Mouse (Mus musculus) testis, postnatal 10 days (tissue): ENCODE measurements around the gene Sel1l.
"Not testable (repeated sequence)": the region's sequence is repeated elsewhere in the genome, so short reads cannot be mapped to it uniquely, and the experiment has no call there.

Source experiments
- DNase-seq: peaks from one replicate; pipeline ENCODE4 v3.0.0; 2021; ENCODE audit warnings: low spot score

Sel1l gene

GRCm38 (mm10) chr12:91818726-91819125, 30.2 kb downstream of the Sel1l start:
- no peak for DNase-seq

- DNase-seq = peak; percentile 60
Measured at GRCm38 (mm10) chr12:91815990-91816389, 33.0 kb downstream of the Sel1l start.

- DNase-seq = no peak
Measured at GRCm38 (mm10) chr12:91815552-91815951, 33.4 kb downstream of the Sel1l start.

- DNase-seq = no peak
Measured at GRCm38 (mm10) chr12:91808911-91809310, 40.0 kb downstream of the Sel1l start.

GRCm38 (mm10) chr12:91807761-91808160, 41.2 kb downstream of the Sel1l start:
- no peak for DNase-seq

- no peak for DNase-seq
Measured at GRCm38 (mm10) chr12:91807095-91807494, 41.9 kb downstream of the Sel1l start.

GRCm38 (mm10) chr12:91804262-91804661, 44.7 kb downstream of the Sel1l start:
- DNase-seq = no peak

GRCm38 (mm10) chr12:91803207-91803932, 45.6 kb downstream of the Sel1l start:
- no peak for DNase-seq

GRCm38 (mm10) chr12:91802586-91803206, 46.3 kb downstream of the Sel1l start:
- no peak for DNase-seq

- DNase-seq = no peak
Measured at GRCm38 (mm10) chr12:91800861-91801385, 48.0 kb downstream of the Sel1l start.

- DNase-seq = no peak
Measured at GRCm38 (mm10) chr12:91799821-91800335, 49.1 kb downstream of the Sel1l start.

GRCm38 (mm10) chr12:91799379-91799773, 49.6 kb downstream of the Sel1l start:
- no peak for DNase-seq

- DNase-seq = peak; percentile 55
Measured at GRCm38 (mm10) chr12:91798720-91799378, 50.1 kb downstream of the Sel1l start.

- DNase-seq = no peak
Measured at GRCm38 (mm10) chr12:91796774-91797173, 52.2 kb downstream of the Sel1l start.

- DNase-seq = no peak
Measured at GRCm38 (mm10) chr12:91793266-91793665, 55.7 kb downstream of the Sel1l start.

GRCm38 (mm10) chr12:91791822-91792221, 57.1 kb downstream of the Sel1l start:
- no peak for DNase-seq

- peak; percentile 65 for DNase-seq
Measured at GRCm38 (mm10) chr12:91789801-91790200, 59.2 kb downstream of the Sel1l start.

GRCm38 (mm10) chr12:91788446-91788845, 60.5 kb downstream of the Sel1l start:
- not testable (repeated sequence) for DNase-seq

GRCm38 (mm10) chr12:91787959-91788437, 61.0 kb downstream of the Sel1l start, which contains the start of gene Ston2:
TSS of gene Ston2 (minus strand) at chr12:91788387.
- DNase-seq = no peak

GRCm38 (mm10) chr12:91786355-91786754, 62.6 kb downstream of the Sel1l start:
- peak; percentile 65 for DNase-seq

- DNase-seq = no peak
Measured at GRCm38 (mm10) chr12:91781432-91781831, 67.5 kb downstream of the Sel1l start.

GRCm38 (mm10) chr12:91780531-91780930, 68.4 kb downstream of the Sel1l start:
- DNase-seq = no peak
